Mouse (Mus musculus) embryonic fibroblast, embryonic 13.5 days (primary cell): ENCODE results near the gene Mesp2. TPM values are rescaled to one million over a fixed set of nuclear protein-coding genes. Genes with fewer than 3 reads are reported as not detected.

Source experiments
- H3K27ac ChIP-seq: 2 replicates; pipeline ENCODE4 v1.5.1; 2012; ENCODE audit warnings: low read length, control low read depth, inconsistent platforms; ENCODE audit not compliant: insufficient read depth
- H3K4me1 ChIP-seq: 2 replicates; pipeline ENCODE4 v1.6.1; 2011; ENCODE audit warnings: low read length; ENCODE audit not compliant: control insufficient read depth, insufficient read depth
- H3K4me3 ChIP-seq: 2 replicates; pipeline ENCODE4 v1.5.1; 2011; ENCODE audit warnings: mild to moderate bottlenecking, control low read depth, low read length; ENCODE audit not compliant: insufficient read depth
- CTCF ChIP-seq: IDR thresholded peaks from 2 replicates; pipeline ENCODE4 v1.5.1; 2011; ENCODE audit warnings: mild to moderate bottlenecking, control low read depth, low read length, moderate library complexity, borderline replicate concordance; ENCODE audit not compliant: insufficient read depth
- POLR2A ChIP-seq: IDR thresholded peaks from 2 replicates; pipeline ENCODE4 v1.6.1; 2011; ENCODE audit warnings: low read depth, mild to moderate bottlenecking, control low read depth, low read length, moderate library complexity
- polyA plus RNA-seq: library from polyadenylated mRNA; stranded (reverse); fragments of >200 nt; gene quantifications from 2 replicates; pipeline ENCODE4 v1.2.4, GENCODE M21; 2011; ENCODE audit warnings: low read depth; ENCODE audit not compliant: missing spikeins, insufficient read length

Gene Mesp2
- polyA plus RNA-seq, 1 experiment = not detected

DNA sequence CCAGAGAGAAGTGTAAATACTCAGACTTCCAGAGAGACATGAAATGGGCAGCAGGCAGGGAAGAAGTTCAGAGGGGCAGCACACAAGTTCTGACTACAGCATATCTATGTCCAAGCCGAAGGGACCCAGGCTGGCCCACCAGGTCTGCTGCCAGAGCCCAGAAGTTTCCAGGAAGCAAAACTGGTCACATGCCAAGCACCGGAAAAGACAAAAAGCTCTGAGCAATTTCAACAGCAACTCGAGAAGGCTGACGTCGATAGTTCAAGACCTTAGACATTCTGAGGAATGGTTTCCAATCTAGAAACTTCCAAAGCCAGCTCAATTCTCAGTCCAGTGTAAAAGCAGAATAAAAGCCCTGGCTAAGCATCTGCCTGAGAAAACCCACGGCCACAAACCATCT, 21.1 kb downstream of the Mesp2 start:
- TF ChIP-seq POLR2A (no peak), CTCF (no peak)
- no peak overlapping the region for H3K4me3 ChIP-seq
- H3K4me1 ChIP-seq = no peaks in the 10 kb centered on the region
- H3K27ac ChIP-seq = no peak overlapping the region

DNA sequence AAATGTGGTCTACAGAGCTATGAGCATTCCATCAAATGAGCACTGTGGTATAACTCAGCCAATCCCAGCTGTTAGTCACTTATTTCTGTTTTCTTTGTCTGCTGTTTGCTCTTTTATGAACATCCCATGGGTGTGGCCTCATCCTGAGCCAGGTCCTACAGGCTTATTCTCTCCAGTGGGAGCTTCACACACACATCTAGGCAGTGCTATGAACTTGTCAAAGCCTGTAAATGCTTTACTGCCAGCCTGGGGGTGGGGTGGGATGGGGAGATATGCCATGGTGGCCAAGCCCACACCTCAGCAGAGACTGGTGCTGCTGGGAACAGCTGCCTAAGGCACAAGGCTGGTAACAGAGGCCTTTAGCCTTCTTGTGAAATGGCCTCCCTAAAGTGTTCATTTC, 22.5 kb downstream of the Mesp2 start:
- H3K27ac ChIP-seq = no peak overlapping the region
- H3K4me1 ChIP-seq = no peaks in the 10 kb centered on the region
- no peak overlapping the region for H3K4me3 ChIP-seq
- no peak for TF ChIP-seq CTCF
- TF ChIP-seq POLR2A = no peak

DNA sequence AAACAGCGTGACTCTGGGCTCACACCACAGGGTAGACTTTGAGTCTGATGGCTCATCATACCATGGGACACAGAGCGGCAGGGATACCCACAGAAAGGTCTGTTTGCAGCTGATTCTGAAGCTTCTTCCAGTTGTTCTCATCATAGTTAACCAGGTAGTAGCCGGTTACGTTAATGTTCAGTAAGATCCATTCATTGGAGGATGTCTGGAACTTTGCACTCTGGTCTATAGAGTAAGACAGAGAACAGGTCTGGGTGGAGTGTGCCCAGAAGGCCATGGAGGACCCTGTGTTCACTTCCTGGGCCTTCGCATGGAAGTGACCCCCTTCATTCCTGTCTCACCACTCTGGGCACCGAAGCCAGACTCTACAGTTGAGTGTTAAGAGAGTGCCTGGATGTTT, 24.7 kb downstream of the Mesp2 start:
- H3K4me1 ChIP-seq = no peaks in the 10 kb centered on the region
- no peak for TF ChIP-seq CTCF
- no peak for TF ChIP-seq POLR2A
- no peak overlapping the region for H3K27ac ChIP-seq
- no peak overlapping the region for H3K4me3 ChIP-seq

DNA sequence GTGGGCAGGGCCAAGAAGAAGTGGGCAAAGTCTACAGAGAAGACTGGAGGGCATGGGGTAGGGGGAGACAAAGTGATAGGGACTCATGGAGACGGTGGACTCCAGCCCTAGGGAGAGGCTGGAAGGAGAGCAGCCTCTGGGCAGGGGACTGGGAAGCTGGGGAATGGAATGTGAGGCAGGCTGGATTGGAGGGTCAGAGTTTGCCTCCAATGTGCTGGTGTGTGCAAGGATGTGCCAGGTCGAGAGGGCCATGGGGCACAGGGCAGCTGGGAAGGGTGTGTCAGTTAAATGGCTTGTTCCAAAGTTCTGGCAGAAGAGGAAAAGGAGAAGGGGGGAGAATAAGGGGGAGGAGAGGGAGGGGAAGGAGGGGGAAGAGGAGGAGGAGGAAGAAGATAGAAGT, 26.7 kb downstream of the Mesp2 start:
- no peak for TF ChIP-seq CTCF
- no peak for TF ChIP-seq POLR2A
- Histone ChIP-seq H3K27ac (no peak overlapping the region), H3K4me3 (no peak overlapping the region)

DNA sequence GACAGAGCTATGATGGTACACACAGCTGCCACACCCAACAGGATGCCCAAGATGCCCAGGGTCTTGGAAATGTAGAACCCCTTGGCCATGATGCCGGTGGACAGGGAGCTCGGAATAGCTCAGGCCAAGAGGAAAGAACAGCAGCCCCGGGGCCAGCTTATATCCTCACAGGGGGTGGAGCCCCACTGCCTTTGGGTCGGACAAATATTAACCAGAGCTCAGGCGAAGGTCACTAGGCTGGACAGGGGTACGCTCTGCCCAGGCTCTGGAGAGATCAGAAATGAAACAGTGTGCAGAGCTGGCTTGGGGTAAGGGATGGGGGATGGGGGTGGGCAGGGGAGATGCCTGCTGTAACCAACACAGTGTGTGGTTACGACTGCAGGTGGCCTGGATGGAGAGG, 31.6 kb downstream of the Mesp2 start:
- no peak for TF ChIP-seq POLR2A
- TF ChIP-seq CTCF = no peak
- no peak overlapping the region for H3K27ac ChIP-seq
- H3K4me1 ChIP-seq = no peaks in the 10 kb centered on the region
- no peak overlapping the region for H3K4me3 ChIP-seq

More for the DNA sequence above, 26.7 kb downstream of the Mesp2 start:
- H3K4me1 ChIP-seq = no peaks in the 10 kb centered on the region

DNA sequence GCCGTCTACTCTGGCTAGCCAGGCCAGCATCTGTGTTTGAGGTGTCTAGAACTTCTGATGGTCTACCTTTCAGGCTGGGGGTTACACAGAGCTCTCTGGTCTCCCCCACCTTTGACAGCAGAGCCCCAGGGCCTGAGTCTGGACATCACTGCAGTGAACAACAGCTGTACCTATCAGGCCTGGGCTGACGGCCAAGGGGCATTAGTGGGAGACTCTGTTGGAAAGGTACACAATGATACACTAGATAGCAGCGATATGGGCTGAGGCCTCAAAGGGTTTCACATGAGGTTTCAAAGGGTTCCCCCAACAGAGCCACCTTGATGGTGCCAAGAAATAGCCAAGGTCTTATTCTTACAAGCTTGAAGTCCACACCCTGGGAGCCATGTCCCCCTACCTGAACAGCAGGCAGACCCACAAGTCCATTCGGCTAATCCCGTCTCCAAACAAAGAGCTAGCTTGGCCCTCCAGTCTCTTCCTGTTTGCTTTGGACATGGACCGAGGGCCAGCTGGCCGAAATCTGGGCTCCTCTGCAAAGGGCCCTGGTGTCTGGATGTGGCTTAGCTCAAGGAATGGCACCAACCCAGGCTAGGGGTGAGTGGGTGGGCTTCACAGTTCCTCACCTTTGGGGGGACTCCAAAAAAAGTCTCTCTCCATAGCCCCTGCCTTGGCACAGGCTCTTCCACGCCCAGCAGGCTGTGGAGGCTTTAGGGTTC, 33.7 kb downstream of the Mesp2 start:
- H3K4me3 ChIP-seq = no peak overlapping the region
- H3K27ac ChIP-seq = no peak overlapping the region
- TF ChIP-seq CTCF (no peak), POLR2A (no peak)
- H3K4me1 ChIP-seq = no peaks in the 10 kb centered on the region

DNA sequence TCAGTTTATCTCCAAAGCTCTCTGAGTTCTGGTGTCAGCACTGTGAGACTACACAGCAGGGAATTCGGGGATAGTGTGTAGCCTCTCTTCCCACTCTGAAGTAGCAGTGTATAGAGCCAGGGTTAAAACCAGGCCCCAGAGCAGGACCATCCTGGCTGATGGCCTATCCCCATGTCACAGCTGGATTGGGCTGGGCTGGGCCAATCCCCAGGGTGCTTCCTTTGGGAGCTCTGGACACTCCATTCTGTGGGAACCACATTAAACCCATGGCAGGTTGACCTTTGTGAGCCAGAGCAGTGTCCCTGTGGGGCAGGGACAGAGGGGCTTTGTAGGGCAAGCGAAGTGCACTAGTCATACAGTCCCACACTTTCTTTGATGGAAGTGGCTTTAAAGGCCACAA, 35.8 kb downstream of the Mesp2 start:
- Histone ChIP-seq H3K4me1 (no peaks in the 10 kb centered on the region), H3K27ac (no peak overlapping the region), H3K4me3 (no peak overlapping the region)
- TF ChIP-seq CTCF (no peak), POLR2A (no peak)

DNA sequence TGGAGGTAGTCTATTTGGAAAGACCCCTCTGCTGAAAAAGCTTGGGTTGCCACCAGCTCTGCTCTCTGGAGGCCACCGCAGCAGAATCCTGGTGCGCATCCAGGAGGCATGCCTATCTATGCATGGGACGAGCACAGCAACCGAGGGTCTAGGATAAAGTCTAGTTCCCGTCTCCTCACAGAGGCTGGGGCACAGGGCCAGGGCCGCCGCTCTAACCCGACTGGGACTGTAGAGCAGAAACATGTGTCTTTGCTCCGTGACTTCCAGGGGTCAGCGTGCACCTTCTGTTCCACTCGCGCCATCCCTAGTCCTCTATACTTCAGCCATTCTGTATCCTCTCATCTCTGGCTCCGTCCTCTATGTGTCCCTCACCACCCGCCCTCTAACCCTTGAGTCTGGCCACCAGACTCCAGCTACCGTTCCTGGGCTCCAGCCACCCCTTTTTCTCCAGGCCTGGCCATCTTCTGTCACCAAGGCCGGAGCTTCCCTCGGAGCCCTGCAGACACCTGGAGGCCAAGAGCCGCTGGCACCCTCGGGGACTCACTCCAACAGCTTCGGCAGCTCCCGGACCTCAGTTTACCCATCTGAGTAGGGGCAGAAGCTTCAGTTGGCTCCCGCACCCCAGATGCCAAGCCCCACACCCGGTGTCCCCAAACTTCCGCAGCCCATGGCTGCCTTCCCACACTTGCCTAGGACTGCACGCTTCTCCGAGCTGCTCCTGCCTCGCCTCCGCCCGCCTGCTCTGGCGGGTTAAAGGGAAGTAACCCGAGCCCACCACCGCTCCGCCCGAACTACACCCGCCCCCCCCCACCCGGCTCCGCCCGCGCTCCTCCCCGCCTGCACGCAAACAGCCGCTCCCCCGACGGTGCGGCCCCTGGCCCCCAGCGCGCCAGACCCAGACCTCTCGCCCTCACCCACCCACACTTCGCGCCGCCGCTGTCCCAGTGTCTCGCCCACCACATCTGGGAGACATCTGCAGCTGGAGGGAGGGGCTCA, 37.2 kb downstream of the Mesp2 start:
- TF ChIP-seq CTCF (no peak), POLR2A (peak; percentile 88)
- Histone ChIP-seq H3K27ac (no peak overlapping the region), H3K4me3 (peak overlapping the region; percentile 36), H3K4me1 (no peaks in the 10 kb centered on the region)

DNA sequence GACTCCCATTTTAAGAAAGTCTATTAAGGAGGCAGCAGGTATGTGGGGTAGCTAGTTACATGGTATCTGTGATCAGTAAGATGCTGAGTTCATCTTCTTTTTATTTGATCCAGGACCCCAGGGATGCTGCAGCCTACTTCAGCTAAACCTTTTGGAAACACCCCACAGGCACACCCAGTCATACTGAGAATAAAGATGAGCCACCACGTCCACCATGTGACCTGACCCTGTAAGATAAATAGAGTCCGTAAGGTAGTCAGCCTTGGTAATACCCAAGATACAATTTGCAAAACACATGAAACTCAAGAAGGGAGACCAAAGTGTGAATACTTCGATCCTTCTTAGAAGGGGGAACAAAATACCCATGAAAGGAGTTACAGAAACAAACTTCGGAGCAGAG, 45.8 kb downstream of the Mesp2 start:
- Histone ChIP-seq H3K4me3 (no peak overlapping the region), H3K27ac (no peak overlapping the region), H3K4me1 (no peaks in the 10 kb centered on the region)
- TF ChIP-seq POLR2A (no peak), CTCF (no peak)

DNA sequence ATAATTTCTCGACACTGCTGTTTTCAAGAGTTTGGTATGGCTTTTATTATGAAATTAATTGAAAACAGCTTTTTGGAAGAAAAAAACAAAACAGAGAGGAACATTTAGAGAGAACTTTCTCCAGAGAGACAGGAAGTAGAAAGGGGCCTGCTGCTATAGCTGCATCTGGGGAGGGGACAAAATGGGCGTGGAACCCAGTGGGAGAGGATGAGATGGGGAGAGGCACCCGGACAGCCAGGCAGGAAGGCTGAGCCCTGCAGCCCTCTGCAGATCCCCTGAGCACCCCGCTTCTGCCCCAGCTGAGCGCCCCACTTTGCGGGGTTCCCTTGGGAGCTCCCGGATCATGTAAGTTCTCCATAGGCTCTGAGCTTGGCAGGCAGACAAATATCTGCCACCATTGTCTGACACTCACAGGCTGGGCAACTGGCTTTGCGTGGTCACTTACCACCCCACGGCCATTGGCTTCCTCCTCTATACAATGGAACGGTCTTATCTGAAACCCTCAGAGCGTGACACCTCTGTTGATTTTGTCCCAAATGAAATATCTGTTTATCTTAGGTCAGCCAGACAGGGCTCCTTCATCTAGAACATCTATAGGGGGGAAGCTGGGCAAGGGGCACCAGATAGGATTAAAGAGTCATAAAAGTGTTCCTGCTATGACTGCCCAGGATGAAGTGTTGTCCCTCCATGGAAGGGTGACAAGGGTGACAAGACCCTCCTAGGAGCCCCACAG, 47.8 kb downstream of the Mesp2 start:
- Histone ChIP-seq H3K4me3 (no peak overlapping the region), H3K4me1 (no peaks in the 10 kb centered on the region), H3K27ac (no peak overlapping the region)
- TF ChIP-seq POLR2A (no peak), CTCF (no peak)
